Mouse (Mus musculus) hindbrain, embryonic 14.5 days (tissue): ENCODE data around the gene Klrb1f. TPM values are rescaled to one million over a fixed set of nuclear protein-coding genes. Genes with fewer than 3 reads are reported as not detected.

ENCODE experiments used
- ATAC-seq: fragments of 200-750 bp; cut with Nextera tagmentation; 2 replicates; pipeline ENCODE4 v1.8.0; 2017; ENCODE audit warnings: moderate number of reproducible peaks, mild to moderate bottlenecking, moderate TSS enrichment, moderate library complexity; ENCODE audit not compliant: low FRiP score
- DNase-seq: peaks from one replicate; pipeline ENCODE4 v3.0.0-alpha.2; 2015; ENCODE audit warnings: low spot score
- H3K27ac ChIP-seq: fragments of 300-500 bp; sonication (generic); 2 replicates; pipeline ENCODE4 v1.5.1; 2014; ENCODE audit warnings: mild to moderate bottlenecking, moderate library complexity
- H3K27me3 ChIP-seq: fragments of 300-500 bp; sonication (generic); 2 replicates; pipeline ENCODE4 v1.6.1; 2014; ENCODE audit warnings: mild to moderate bottlenecking, low read length, mixed read lengths; ENCODE audit not compliant: control insufficient read depth, insufficient read depth
- H3K36me3 ChIP-seq: fragments of 300-500 bp; sonication (generic); replicated peaks from 2 replicates; pipeline ENCODE4 v1.6.1; 2014; ENCODE audit not compliant: control insufficient read depth, insufficient read depth
- H3K4me1 ChIP-seq: fragments of 300-500 bp; sonication (generic); replicated peaks from 2 replicates; pipeline ENCODE4 v1.6.1; 2014; ENCODE audit warnings: antibody characterized with exemption, low read length, mixed read lengths; ENCODE audit not compliant: control insufficient read depth, insufficient read depth
- H3K4me2 ChIP-seq: fragments of 300-500 bp; sonication (generic); replicated peaks from 2 replicates; pipeline ENCODE4 v1.6.1; 2014; ENCODE audit warnings: mild to moderate bottlenecking, moderate library complexity
- H3K4me3 ChIP-seq: fragments of 300-500 bp; sonication (generic); replicated peaks from 2 replicates; pipeline ENCODE4 v1.5.1; 2014; ENCODE audit warnings: mild to moderate bottlenecking, low read length
- H3K9ac ChIP-seq: fragments of 300-500 bp; sonication (generic); 2 replicates; pipeline ENCODE4 v1.6.1; 2014
- H3K9me3 ChIP-seq: fragments of 300-500 bp; sonication (generic); 2 replicates; pipeline ENCODE4 v1.6.1; 2016; ENCODE audit warnings: low read length; ENCODE audit not compliant: control insufficient read depth
- WGBS: fragments of 180-500 bp; shearing (Covaris S2); extraction: QIAGEN DNeasy Blood & Tissue Kit; methylation state at CpG from one replicate; pipeline ENCODE4 v1.1.7; 2014; 5-methylcytosine and 5-hydroxymethylcytosine counted together
- polyA plus RNA-seq: library from polyadenylated mRNA; unstranded; fragments of >200 nt; fragmentation: Nextera tagmentation; extraction: Ambion mirVana; gene quantifications from 2 replicates; pipeline ENCODE4 v1.2.1, GENCODE M21; 2014

The Klrb1f gene
- polyA plus RNA-seq, 1 experiment from 2014 or later: 0.62 TPM

DNA sequence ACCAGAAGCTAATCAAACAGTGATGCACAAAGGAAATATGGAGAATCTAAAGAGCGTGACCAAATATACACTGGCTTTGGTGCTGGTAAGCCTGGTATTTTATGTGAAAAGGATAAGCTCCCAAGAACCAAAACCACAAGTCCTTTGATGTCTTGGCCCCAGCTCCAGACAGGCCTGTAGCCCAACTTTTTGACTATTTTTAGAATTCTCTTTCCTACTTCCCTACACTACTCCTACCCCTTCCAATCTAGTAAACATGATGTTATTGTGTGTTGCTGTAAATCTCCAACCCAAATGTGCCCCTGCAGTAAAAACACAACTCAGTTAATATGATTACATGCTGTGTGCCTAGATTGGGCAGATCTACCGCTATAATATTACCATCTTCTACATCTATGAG lies 4.2 kb upstream of the Klrb1f start:
- no peak overlapping the region for H3K4me2 ChIP-seq
- no peaks in the 10 kb centered on the region for H3K36me3 ChIP-seq
- no peaks in the 10 kb centered on the region for H3K27me3 ChIP-seq
- no peaks in the 10 kb centered on the region for H3K9me3 ChIP-seq
- H3K9ac ChIP-seq: no peak overlapping the region
- 98% methylated on average over 2 of the region's 2 CpGs for WGBS
- no peak for ATAC-seq
- DNase-seq: no peak
- no peaks in the 10 kb centered on the region for H3K4me1 ChIP-seq
- H3K4me3 ChIP-seq: no peak overlapping the region
- no peak overlapping the region for H3K27ac ChIP-seq

DNA sequence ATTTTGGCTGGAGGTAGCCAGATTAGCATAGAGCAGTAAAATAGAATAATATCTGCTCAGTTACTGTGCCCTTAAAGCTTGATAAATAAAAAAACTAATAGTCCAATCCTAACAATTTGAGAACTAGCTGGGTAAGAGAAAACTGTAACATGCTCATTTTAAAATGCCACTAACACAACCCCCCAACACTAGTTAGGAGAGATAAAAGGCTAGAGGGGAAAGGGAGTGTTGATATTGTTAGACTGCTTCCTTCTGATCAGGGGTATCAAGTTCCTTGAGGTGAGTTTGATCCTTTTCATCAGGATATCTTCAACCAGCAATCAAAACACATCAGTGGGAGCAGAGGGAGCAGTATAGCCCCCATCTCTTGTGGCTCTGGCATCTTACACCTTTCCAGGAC lies 3.2 kb upstream of the Klrb1f start:
- no peaks in the 10 kb centered on the region for H3K36me3 ChIP-seq
- H3K4me2 ChIP-seq: no peak overlapping the region
- H3K4me3 ChIP-seq: no peak overlapping the region
- no peak overlapping the region for H3K27ac ChIP-seq
- no peak overlapping the region for H3K9ac ChIP-seq
- H3K27me3 ChIP-seq: no peaks in the 10 kb centered on the region
- H3K4me1 ChIP-seq: no peaks in the 10 kb centered on the region
- ATAC-seq: no peak
- no peak for DNase-seq
- H3K9me3 ChIP-seq: no peaks in the 10 kb centered on the region

DNA sequence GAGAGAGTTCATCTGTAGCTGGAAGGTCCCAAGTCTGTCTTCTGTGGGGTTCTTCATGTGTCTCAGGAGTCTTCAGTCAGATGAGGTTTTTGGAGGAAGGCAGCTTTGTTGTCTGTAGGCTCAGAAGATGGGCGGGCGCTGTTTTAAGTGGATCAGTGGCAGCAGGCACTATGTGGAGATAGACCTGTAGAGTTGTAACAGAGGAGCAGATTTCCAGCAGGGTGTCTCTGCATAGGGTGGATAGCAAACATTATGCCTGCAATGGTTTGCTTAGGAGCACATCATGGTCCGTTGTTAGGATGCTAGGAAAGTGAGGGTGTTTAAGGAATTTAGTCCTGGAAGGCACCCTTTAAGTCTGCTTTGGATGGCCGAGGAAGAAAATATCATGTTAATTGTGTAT lies 2.7 kb downstream of the Klrb1f start:
- Histone ChIP-seq H3K27ac (no peak overlapping the region), H3K4me3 (no peak overlapping the region), H3K27me3 (no peaks in the 10 kb centered on the region), H3K36me3 (no peaks in the 10 kb centered on the region), H3K9ac (no peak overlapping the region), H3K9me3 (no peaks in the 10 kb centered on the region), H3K4me2 (peak overlapping the region; percentile 64), H3K4me1 (no peaks in the 10 kb centered on the region)
- WGBS: 38% methylated on average over 4 of the region's 4 CpGs
- no peak for DNase-seq
- no peak for ATAC-seq

DNA sequence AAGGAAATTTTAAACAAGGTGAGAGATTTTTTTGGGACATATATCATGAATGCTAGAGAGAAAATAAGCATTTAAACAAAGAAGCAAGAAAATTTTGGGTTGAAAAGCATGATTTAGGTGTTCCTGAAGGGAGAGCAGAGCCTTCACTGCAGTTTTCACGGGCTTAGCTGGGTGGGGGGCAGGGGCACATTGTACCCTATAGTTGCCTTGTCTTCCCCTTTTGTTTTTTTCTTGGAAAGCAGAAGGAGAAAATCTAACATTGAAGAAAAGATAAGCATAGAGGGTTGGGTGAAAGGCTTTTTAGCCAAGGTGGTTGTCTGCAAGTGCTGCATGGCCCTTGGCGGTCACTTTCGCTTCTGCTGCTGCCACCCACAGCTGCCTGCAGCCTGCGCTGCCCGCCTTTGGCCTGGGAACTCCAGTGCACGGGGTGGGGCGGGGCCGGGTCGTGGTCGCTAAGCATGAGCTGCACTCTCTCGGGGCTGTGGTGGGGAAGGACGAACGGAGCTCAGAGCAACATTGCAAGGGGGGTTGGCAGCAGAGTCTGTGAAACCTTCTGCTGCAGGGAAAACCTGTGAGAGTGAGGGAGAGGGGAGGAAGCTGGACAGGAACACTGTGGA lies 3.3 kb downstream of the Klrb1f start:
- peak; percentile 64 for DNase-seq
- Histone ChIP-seq H3K4me3 (peak overlapping the region; percentile 34), H3K9ac (peak overlapping the region; percentile 62), H3K4me2 (peak overlapping the region; percentile 64), H3K27ac (no peak overlapping the region), H3K36me3 (no peaks in the 10 kb centered on the region), H3K27me3 (no peaks in the 10 kb centered on the region), H3K4me1 (no peaks in the 10 kb centered on the region), H3K9me3 (no peaks in the 10 kb centered on the region)
- ATAC-seq: peak; percentile 92
- WGBS: under 1% methylated on average over 13 of the region's 13 CpGs

DNA sequence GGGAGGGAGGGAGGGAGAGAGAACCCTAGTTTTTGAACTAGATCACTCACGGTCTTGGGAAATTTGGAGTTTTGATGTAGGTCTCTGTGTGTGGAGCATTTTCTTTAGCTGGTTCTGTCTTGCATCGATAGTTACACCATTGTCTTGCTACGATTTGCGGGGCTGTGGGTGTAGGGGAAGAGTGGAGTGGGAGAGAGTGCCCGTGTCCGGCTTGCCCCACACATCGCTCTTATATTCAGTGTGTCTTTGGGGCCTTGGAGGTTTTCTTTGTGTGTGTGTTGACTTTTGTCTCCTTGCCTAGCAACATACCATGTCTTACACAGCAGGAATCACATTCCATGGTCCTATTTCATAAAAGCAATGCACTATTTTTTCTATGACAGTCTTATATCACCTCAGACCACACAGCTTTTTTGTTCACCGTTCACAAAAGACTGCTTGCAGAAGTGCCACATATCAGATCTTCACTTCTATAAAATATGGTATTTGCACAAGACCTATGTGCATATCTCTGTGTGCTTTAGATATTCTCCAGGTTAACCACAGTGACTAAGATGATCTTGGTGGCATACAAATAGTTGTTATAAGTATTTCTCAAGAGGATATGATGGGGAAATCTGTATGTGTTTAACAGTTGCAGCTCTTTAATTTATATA lies 4.0 kb downstream of the Klrb1f start:
- peak overlapping the region; percentile 57 for H3K4me2 ChIP-seq
- H3K36me3 ChIP-seq: no peaks in the 10 kb centered on the region
- peak; percentile 49 for DNase-seq
- no peaks in the 10 kb centered on the region for H3K27me3 ChIP-seq
- 1% methylated on average over 8 of the region's 8 CpGs for WGBS
- peak; percentile 59 for ATAC-seq
- H3K4me3 ChIP-seq: peak overlapping the region; percentile 32
- peak overlapping the region; percentile 52 for H3K9ac ChIP-seq
- H3K27ac ChIP-seq: no peak overlapping the region
- no peaks in the 10 kb centered on the region for H3K9me3 ChIP-seq
- no peaks in the 10 kb centered on the region for H3K4me1 ChIP-seq

DNA sequence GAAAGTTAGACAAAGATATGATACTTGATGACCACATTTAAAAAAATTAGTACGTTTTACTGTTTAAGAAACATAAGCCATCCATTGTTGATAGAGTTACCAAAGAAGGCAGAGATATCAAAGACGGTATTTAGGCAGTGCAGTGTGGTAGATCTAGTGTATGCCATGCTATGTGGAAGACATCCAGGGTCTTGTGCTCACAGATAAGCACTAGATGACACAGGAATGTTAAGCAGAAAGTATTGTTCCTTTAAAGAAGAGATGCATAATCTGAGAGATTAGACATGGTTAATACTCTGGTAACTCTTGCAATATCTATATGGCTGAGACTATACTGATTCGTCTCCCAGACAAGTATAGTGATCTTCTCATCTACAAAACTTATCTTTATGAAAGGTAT lies 5.4 kb downstream of the Klrb1f start:
- Histone ChIP-seq H3K9me3 (no peaks in the 10 kb centered on the region), H3K4me1 (no peaks in the 10 kb centered on the region), H3K4me3 (no peak overlapping the region), H3K4me2 (no peak overlapping the region), H3K27me3 (no peaks in the 10 kb centered on the region), H3K9ac (no peak overlapping the region), H3K36me3 (no peaks in the 10 kb centered on the region), H3K27ac (no peak overlapping the region)
- WGBS: 88% methylated on average over 3 of the region's 3 CpGs
- ATAC-seq: no peak
- DNase-seq: no peak

DNA sequence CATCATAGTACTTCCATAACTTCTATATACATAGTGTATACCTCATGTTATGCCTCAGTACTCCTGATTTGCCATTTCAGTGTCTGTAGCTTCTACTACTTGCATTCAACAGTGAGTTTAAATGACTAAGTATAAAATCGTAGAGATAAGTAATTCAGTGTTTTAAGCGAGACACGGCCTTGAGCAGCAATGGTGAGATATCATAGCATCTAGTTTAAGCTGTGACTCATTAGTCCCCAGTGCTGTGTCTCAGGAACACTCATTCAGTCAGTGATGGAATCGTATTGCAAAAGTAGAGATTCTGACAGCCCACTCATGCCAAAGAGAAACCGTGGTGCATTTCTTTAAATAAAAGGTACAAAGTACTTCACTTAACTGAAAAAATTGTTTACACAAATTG lies 6.0 kb downstream of the Klrb1f start:
- Histone ChIP-seq H3K4me1 (no peaks in the 10 kb centered on the region), H3K27me3 (no peaks in the 10 kb centered on the region), H3K9ac (no peak overlapping the region), H3K36me3 (no peaks in the 10 kb centered on the region), H3K4me3 (no peak overlapping the region), H3K27ac (no peak overlapping the region), H3K4me2 (no peak overlapping the region), H3K9me3 (no peaks in the 10 kb centered on the region)
- DNase-seq (no peak), ATAC-seq (no peak)
- 93% methylated on average over 5 of the region's 5 CpGs for WGBS

DNA sequence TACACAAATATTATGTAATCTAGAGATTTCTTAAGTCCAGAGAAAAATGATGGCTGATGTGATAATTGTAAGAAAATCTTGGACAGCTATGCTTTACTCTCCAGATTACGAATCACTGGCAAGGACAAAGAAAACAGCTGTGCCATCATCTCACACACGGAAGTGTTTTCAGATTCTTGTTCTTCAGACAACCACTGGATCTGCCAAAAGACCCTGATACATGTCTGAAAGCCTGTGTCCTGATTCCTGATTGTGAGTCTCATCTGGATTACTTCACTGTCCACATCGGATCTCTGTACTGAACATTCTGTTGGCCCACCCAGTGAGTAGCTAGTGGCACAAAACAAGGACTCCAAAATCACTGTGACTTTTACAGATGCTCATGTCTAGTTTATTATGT lies 10.5 kb downstream of the Klrb1f start:
- ATAC-seq (no peak), DNase-seq (no peak)
- WGBS: 86% methylated on average over 3 of the region's 3 CpGs
- H3K27me3 ChIP-seq: no peaks in the 10 kb centered on the region
- no peaks in the 10 kb centered on the region for H3K36me3 ChIP-seq
- H3K4me3 ChIP-seq: no peak overlapping the region
- no peaks in the 10 kb centered on the region for H3K4me1 ChIP-seq
- no peaks in the 10 kb centered on the region for H3K9me3 ChIP-seq
- H3K9ac ChIP-seq: no peak overlapping the region
- H3K4me2 ChIP-seq: no peak overlapping the region
- no peak overlapping the region for H3K27ac ChIP-seq

DNA sequence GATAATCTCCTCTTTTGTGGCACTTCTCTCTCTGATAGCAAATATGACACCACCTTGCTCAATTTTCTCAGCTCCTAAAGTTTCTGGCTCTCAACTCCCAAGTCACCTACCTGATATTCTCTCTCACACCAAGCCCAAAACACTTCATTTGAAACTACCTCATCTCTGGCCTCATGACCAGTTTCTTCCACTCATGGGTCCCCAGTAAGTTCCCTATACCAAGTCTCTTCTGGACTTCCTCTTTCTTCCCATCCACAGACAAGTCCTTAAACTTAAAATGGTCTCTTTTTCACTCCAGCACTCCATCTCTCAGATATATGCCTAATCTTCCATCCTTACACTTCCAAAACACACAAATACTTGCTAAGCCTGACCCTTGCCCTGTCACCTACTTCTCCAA lies 12.3 kb downstream of the Klrb1f start:
- Histone ChIP-seq H3K4me3 (no peak overlapping the region), H3K9me3 (no peaks in the 10 kb centered on the region), H3K9ac (no peak overlapping the region), H3K4me1 (no peaks in the 10 kb centered on the region), H3K27me3 (no peaks in the 10 kb centered on the region), H3K27ac (no peak overlapping the region), H3K4me2 (no peak overlapping the region), H3K36me3 (no peaks in the 10 kb centered on the region)
- DNase-seq: no peak
- ATAC-seq: no peak

DNA sequence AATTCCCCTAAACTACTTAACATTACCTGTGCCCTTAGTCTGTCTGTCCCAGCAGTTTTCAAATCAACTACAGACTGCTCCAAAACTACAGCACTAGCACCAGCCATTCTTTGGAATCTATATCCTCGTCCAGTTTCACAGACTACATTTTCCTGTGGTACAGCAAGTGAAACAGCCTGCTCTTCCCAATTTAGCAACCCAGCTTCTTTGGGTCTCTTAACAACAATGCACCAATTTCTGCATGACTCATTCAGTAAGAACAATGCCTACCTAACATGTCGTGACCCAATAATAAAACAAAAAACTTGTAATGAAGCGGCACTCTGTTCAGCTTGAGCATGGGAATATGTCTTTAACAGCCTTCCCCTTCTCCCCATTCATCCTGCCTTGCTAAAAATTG lies 19.7 kb downstream of the Klrb1f start:
- WGBS: 79% methylated on average over 3 of the region's 3 CpGs
- Histone ChIP-seq H3K4me3 (no peak overlapping the region), H3K36me3 (no peaks in the 10 kb centered on the region), H3K4me2 (no peak overlapping the region), H3K9ac (no peak overlapping the region), H3K27ac (no peak overlapping the region), H3K27me3 (no peaks in the 10 kb centered on the region), H3K9me3 (no peaks in the 10 kb centered on the region), H3K4me1 (no peaks in the 10 kb centered on the region)
- DNase-seq (no peak), ATAC-seq (no peak)
